Mouse (Mus musculus): ENCODE measurements around the gene Gjc1.

Gjc1 gene

GRCm38 (mm10) chr11:102810721-102811485, 8.6 kb downstream of the Gjc1 start:
- no peak for DNase-seq

DNA sequence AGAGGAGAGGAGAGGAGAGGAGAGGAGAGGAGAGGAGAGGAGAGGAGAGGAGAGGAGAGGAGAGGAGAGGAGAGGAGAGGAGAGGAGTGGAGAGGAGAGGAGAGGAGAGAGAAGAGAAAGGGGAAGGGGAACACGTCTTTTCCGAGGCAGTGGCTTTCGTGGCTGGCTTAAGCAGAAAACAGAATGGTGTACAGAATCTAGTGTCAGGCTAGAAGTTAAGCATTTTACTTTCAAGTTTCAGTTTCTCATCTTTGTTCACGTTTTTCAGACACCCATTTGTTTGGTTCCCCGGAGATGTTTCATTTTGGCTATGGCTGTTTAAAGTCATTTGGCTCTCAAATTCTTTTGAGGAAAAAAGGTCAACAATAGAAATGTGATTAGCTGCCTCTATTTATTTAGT, 11.3 kb downstream of the Gjc1 start:
- DNase-seq: no peak

GRCm38 (mm10) chr11:102803453-102803852, 16.0 kb downstream of the Gjc1 start:
- no peak for DNase-seq

DNA sequence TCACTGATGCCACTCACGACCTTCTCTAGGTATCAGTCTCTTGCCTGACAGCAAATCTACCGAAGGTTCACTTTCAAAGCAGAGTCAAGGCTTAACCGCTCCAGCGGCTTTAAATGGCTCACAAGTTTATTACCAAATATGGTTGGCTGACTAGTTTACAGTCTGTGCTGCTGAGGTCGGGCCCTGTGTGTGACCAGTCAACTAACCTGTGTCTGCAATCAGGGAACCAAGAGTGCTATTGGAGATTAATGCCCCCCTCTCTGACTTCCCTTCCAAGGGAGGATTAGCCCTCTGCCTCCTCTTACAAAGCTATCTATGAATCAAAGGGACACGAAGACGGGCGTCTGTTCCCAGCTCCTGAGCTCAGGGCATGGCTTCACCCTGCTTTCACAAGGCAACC, 25.3 kb downstream of the Gjc1 start:
- DNase-seq: no peak

DNA sequence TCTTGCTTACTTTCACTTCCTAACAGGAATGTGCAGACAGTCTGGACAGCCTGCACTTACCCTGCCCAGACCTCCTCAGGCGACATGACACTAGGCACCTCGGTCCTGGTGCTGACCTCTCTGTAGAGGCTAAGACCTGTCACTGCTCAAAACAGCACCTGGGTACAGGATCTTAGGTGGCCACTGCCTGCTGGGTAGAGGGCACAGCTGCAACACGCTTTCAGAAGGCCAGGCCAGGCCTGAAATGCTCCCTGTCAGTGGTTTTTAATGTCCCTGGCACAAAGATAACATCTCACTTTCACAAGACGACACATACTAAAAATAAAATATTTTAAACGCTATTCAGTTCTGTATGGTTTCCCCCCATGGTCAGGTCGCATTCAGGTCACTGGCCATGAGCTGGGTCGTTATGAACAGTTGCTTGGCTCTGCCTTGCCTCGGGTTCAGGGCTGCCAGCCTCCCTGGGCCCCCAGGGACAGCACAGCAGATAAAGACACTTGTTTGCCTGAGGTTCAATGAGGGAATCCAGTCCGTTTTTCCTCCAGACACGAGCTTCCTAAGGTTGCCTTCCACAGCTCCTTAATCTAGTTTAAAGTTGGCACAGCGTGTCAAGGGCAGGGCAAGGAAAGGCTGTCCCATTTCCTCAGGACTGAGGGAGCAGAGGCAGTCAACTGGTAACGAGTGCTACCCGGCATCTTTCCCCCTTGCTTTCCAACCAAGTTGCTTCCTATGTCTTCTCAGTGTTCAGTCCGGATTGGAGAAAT, 27.6 kb downstream of the Gjc1 start:
- DNase-seq: no peak

DNA sequence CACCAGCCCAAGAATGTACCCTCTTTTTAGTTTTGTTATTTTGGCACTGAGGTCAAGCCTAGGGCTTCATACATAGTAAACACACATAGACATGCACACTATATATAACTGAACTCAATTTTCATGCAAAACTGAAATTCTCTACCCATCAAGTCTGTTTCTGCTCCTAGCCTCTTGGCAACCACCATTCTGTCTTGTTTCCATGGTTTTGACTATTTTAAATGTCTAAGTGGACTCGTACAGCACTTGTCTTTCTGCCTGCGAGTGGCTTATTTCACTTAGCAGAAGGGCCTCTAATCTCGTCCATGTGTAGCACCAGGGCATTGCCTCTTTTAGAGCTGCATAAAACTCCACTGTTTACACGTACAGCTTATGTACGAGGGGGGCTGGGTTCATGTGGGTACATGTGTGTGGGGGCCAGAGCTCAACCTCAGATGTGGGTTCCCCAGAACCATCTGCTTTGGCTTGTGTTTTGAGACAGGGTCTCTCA, 31.8 kb downstream of the Gjc1 start:
- DNase-seq: no peak

- no peak for DNase-seq
Observed at GRCm38 (mm10) chr11:102783443-102783842, 36.1 kb downstream of the Gjc1 start.

- DNase-seq: no peak
Observed at GRCm38 (mm10) chr11:102781523-102781922, 38.0 kb downstream of the Gjc1 start.

DNA sequence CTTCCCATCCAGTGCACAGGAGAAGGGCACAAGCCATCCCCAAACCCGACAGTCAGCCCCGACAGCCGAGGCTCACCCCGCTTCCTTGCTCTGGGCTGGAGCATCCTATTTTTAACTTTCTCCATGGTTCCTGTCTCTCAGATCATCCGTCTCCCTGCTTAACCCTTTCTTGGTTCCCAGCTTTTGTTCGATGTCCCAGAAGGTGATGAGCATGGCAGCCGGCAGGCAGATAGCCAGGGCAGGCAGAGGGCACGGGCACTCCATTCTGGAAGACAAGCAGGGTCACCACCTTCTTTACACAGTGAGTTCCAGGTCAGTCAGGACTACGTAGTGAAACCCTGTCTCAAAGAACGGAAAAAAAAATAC, 38.5 kb downstream of the Gjc1 start:
- DNase-seq: no peak

GRCm38 (mm10) chr11:102780271-102780985, 39.1 kb downstream of the Gjc1 start:
- no peak for DNase-seq

GRCm38 (mm10) chr11:102779824-102780223, 39.7 kb downstream of the Gjc1 start:
- DNase-seq: no peak

DNA sequence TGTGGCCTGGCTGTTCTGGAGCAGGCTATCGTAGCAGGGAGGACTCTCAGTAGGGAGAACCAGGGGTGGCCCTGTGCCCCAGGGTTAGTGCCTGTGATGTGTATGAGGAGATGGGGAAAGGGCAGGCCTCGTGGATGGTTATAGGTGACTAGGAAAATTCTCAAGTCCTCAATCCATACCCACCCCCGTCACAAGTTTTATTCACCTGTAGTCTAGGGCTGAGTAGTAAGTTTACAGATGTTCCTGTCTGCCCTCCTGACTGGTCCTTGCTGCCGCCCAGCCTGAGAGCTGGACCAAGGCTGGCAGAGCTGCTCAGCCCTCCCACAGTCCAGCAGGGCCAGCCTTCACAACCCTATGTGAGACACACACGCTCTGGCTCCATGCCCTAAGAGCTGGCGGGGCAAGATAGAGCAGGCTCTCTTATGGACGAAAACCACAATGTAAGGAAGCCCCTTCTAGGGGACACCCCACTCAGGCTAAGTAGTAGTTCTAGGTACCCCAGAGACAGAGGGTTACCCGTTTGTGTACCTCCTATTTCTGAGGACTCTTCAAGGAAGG, 40.3 kb downstream of the Gjc1 start:
- no peak for DNase-seq

- no peak for DNase-seq
Observed at GRCm38 (mm10) chr11:102778597-102778996, 40.9 kb downstream of the Gjc1 start.

GRCm38 (mm10) chr11:102778165-102778564, 41.3 kb downstream of the Gjc1 start:
- peak; percentile 55 for DNase-seq

DNA sequence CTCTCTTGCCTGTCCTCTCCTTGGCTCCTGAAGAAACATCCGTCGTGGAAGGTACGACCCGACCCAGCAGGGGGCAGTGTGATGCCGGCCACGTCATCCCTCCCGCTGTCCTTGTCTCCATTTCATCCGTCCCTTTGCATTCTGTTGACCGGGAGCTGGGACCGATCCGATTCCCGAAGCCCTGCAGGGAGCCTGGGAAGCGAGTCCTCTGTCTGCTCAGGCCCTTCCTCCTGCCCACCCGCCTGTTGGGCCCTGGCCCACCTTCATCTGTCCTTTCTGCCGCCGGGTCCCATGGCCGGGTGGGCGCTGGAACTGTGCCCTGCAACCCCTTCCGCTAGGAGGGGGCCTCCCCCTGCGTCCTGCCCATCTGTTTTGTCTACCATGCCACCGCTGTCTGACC, 41.9 kb downstream of the Gjc1 start:
- peak; percentile 80 for DNase-seq

DNA sequence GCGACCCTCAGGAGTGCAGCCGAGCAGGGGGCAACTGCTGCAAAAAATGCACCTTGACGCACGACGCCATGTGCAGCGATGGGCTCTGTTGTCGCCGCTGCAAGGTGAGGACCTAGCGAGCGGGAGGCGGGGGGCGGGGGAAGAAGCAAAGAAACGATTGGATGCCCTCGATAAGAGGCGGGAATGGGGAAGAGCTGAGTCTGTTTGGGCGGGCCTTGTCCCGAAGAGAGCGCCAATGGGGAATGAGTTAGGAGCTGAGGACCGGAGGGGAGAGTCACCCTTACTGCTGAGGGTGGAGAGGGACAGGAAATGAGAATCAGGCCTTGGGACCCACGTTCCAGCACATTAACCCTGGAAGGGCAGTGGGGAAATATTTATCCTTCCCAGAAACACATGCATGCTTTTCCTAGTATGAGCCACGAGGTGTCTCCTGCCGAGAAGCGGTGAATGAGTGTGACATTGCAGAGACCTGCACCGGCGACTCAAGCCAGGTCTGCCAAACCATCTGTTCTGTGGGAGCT, 44.8 kb downstream of the Gjc1 start:
- peak; percentile 95 for DNase-seq

GRCm38 (mm10) chr11:102773713-102774611, 45.5 kb downstream of the Gjc1 start:
- DNase-seq: peak; percentile 93

GRCm38 (mm10) chr11:102772771-102773700, 46.5 kb downstream of the Gjc1 start:
- peak; percentile 71 for DNase-seq

DNA sequence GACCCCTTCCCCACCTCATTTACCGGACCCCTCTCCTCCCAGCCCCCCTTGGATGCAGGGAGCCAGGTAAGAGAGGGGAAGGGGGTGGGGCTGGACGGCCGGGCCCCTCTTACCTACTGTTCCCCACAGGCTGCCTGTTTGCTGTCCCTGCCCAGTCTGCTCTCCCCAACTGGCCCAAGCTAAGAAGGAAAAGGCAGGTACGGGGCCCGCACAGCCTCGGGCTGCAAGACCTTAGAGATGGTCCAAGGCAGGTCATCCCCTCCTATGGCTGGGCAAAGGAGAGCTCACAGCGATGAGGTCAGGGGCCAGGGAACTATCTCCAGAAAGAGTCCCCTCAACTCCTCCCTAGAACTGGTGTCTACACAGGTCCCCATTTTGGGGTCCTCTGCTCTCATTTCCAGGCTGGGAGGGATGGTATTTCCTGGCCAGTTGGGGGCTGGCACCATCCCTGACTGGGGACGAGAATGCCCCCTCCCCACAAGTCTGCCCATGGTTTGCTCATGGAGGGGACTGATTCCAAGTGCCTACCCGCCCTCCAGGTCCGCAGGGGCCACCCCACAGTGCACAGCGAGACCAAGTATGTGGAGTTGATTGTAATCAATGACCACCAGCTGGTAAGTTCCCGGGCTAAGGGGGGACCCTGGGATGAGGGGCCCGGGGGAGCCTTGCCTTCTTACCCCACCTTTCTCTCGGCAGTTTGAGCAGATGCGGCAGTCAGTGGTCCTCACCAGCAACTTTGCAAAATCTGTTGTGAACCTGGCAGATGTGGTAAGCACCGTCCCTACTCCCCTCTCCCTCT, 47.4 kb downstream of the Gjc1 start:
- DNase-seq: no peak

All from embryo, embryonic 11 days (tissue).